Mouse (Mus musculus) kidney, embryonic 16.5 days (tissue): ENCODE results near the gene Akap2. TPM values are rescaled to one million over a fixed set of nuclear protein-coding genes. Genes with fewer than 3 reads are reported as not detected.
A peak's percentile ranks its signal among the peaks of the same experiment; 100 is the strongest.

ENCODE experiments used
- ATAC-seq: fragments of 200-750 bp; cut with Nextera tagmentation; 2 replicates; pipeline ENCODE4 v1.8.0; 2017; ENCODE audit warnings: moderate TSS enrichment; ENCODE audit not compliant: low FRiP score, low TSS enrichment
- H3K27ac ChIP-seq: fragments of 300-500 bp; sonication (generic); 2 replicates; pipeline ENCODE4 v1.5.1; 2014; ENCODE audit warnings: low read length
- H3K27me3 ChIP-seq: fragments of 300-500 bp; sonication (generic); 2 replicates; pipeline ENCODE4 v1.6.1; 2014; ENCODE audit warnings: low read length, control low read depth, mixed read lengths; ENCODE audit not compliant: insufficient read depth
- H3K36me3 ChIP-seq: fragments of 300-500 bp; sonication (generic); 2 replicates; pipeline ENCODE4 v1.6.1; 2014; ENCODE audit warnings: low read length, control low read depth, mixed read lengths; ENCODE audit not compliant: insufficient read depth
- H3K4me1 ChIP-seq: fragments of 300-500 bp; sonication (generic); 2 replicates; pipeline ENCODE4 v1.6.1; 2014; ENCODE audit warnings: low read length, control low read depth, mixed read lengths; ENCODE audit not compliant: insufficient read depth
- H3K4me2 ChIP-seq: fragments of 300-500 bp; sonication (generic); replicated peaks from 2 replicates; pipeline ENCODE4 v1.6.1; 2014; ENCODE audit warnings: low read depth, low read length
- H3K4me3 ChIP-seq: fragments of 300-500 bp; sonication (generic); 2 replicates; pipeline ENCODE4 v1.5.1; 2014; ENCODE audit warnings: mild to moderate bottlenecking, low read length
- H3K9ac ChIP-seq: fragments of 300-500 bp; sonication (generic); replicated peaks from 2 replicates; pipeline ENCODE4 v1.6.1; 2014; ENCODE audit warnings: low read length
- H3K9me3 ChIP-seq: fragments of 300-500 bp; sonication (generic); 2 replicates; pipeline ENCODE4 v1.6.1; 2016; ENCODE audit warnings: low read length, control low read depth
- WGBS: fragments of 180-500 bp; shearing (Covaris S2); extraction: QIAGEN DNeasy Blood & Tissue Kit; methylation state at CpG from one replicate; pipeline ENCODE4 v1.1.7; 2014; 5-methylcytosine and 5-hydroxymethylcytosine counted together
- polyA plus RNA-seq: library from polyadenylated mRNA; unstranded; fragments of >200 nt; fragmentation: Nextera tagmentation; extraction: Ambion mirVana; gene quantifications from 2 replicates; pipeline ENCODE4 v1.2.1, GENCODE M21; 2015

The Akap2 gene
- polyA plus RNA-seq, 1 experiment from 2014 or later: 28.4 TPM

DNA sequence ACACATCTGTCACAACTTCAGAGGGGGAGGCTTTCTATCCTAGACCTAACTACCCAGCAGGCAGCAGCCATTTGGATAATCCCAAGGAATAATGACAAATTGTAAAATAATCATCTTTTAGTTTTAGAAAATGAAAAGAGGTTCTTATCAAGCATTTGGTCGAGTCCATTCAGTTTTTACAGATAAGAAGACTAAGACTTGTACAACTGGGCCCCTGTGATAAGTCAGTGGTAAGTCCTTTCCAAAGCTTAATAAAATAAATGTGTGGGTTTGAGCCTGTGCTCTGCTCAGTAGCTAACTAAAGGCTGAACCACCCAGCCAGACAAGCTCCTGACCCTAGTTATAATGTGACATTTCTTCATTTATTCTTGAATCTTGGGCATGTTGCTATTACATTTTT, 81.8 kb downstream of the Akap2 start:
- Histone ChIP-seq H3K4me2 (no peak overlapping the region), H3K4me3 (no peak overlapping the region), H3K9me3 (no peaks in the 10 kb centered on the region), H3K4me1 (peaks cover 8% of the 10 kb centered on the region; the same call in 1 of the 2 replicates), H3K27ac (no peak overlapping the region), H3K9ac (no peak overlapping the region), H3K27me3 (no peaks in the 10 kb centered on the region), H3K36me3 (no peaks in the 10 kb centered on the region)
- 56% methylated on average over 1 of the region's 1 CpGs for WGBS
- ATAC-seq: no peak

DNA sequence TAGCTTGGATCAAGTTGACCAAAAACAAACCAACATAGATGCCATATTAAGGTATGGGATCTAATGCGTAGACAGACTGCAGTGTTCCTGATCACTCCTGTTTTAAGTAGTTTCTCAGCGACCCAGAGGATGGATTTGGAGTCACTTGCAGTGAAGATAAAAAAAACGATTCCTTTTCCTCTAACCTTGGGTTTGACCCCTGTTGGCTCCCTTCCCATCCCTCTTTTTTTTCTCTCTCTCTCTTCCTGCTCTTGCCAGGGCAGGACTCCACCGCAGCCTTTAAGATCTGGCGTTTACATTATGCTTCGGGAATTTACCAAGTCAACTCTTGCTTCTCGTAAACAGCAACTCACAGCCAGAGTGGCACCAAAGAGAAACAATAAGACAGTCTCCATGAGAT, 83.8 kb downstream of the Akap2 start:
- no peak for ATAC-seq
- Histone ChIP-seq H3K4me3 (no peak overlapping the region), H3K27ac (no peak overlapping the region), H3K4me1 (peaks cover 3% of the 10 kb centered on the region; the same call in 1 of the 2 replicates), H3K27me3 (no peaks in the 10 kb centered on the region), H3K36me3 (no peaks in the 10 kb centered on the region), H3K4me2 (no peak overlapping the region), H3K9me3 (no peaks in the 10 kb centered on the region), H3K9ac (no peak overlapping the region)
- WGBS: 64% methylated on average over 7 of the region's 7 CpGs

DNA sequence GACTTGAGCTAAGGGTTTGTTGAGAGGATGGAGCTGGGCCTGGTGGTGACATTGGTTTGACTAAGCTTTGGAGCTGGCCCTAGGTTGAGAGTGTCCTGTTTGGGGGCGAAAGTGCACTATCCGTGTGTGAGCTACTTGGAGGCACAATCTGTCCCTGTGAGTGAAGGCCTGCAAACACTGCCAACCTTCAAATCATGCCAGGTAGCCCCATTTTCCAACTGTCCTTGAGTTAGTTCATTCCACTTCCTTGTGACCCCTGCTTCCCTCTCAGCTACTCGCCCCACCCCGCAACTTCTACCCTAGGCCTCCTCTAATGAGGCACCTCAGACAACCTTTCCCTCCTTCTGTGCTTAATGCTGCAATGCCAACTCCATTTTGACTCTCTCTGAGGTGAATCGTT, 84.5 kb downstream of the Akap2 start:
- no peaks in the 10 kb centered on the region for H3K36me3 ChIP-seq
- no peaks in the 10 kb centered on the region for H3K9me3 ChIP-seq
- no peak overlapping the region for H3K4me3 ChIP-seq
- no peak overlapping the region for H3K9ac ChIP-seq
- H3K4me2 ChIP-seq: no peak overlapping the region
- ATAC-seq: no peak
- no peaks in the 10 kb centered on the region for H3K27me3 ChIP-seq
- no peak overlapping the region for H3K27ac ChIP-seq
- WGBS: 89% methylated on average over 5 of the region's 5 CpGs
- peaks cover 3% of the 10 kb centered on the region; the same call in 1 of the 2 replicates for H3K4me1 ChIP-seq

DNA sequence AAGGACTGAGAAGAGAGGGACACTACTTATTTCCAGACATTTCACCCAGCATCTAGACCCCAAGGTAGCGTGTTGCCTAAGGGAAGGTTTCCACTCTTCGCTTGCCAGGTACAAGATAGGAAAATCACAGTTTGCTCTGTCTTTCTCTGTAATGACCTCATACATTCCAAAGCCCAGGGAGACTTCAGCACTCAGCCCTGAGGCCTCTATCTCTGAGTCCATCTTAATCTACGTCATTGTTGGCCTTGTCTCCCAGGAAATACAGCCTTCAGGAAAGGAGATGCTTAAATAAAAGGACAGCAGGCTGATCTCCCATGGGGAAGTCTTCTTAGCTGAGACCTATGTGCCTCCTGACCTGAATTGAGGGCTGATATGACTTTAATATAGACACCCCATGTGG, 85.0 kb downstream of the Akap2 start:
- no peaks in the 10 kb centered on the region for H3K36me3 ChIP-seq
- 90% methylated on average over 3 of the region's 3 CpGs for WGBS
- no peak overlapping the region for H3K4me2 ChIP-seq
- no peak overlapping the region for H3K9ac ChIP-seq
- H3K4me1 ChIP-seq: peaks cover 3% of the 10 kb centered on the region; the same call in 1 of the 2 replicates
- ATAC-seq: no peak
- H3K9me3 ChIP-seq: no peaks in the 10 kb centered on the region
- no peaks in the 10 kb centered on the region for H3K27me3 ChIP-seq
- H3K4me3 ChIP-seq: no peak overlapping the region
- H3K27ac ChIP-seq: no peak overlapping the region

DNA sequence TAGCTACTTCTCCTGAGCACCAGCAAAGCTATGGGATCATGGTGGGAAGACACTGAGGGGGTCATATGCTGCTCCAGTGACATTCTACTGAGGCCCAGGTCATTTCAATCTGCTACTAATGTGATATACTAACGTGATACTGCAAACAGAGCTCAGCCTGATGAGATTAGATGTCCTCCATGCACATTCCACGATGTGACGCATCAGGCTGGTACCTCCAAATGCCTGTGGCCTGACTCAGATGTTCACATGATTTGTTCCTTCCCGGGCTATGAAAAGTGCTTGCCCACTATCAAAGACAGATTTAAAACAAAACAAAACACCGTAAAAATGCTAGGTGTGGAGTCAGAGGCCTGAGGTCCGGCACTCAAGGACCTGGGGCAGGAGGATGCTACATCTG, 87.4 kb downstream of the Akap2 start:
- no peak overlapping the region for H3K9ac ChIP-seq
- 37% methylated on average over 6 of the region's 6 CpGs for WGBS
- H3K36me3 ChIP-seq: no peaks in the 10 kb centered on the region
- ATAC-seq: no peak
- H3K9me3 ChIP-seq: no peaks in the 10 kb centered on the region; the same call in 1 of the 2 replicates
- H3K4me3 ChIP-seq: no peak overlapping the region
- H3K27ac ChIP-seq: 0 out of 2 replicates have a peak overlapping the region, but pooled peaks have one; percentile 27
- no peaks in the 10 kb centered on the region for H3K4me1 ChIP-seq
- no peaks in the 10 kb centered on the region for H3K27me3 ChIP-seq
- H3K4me2 ChIP-seq: no peak overlapping the region

DNA sequence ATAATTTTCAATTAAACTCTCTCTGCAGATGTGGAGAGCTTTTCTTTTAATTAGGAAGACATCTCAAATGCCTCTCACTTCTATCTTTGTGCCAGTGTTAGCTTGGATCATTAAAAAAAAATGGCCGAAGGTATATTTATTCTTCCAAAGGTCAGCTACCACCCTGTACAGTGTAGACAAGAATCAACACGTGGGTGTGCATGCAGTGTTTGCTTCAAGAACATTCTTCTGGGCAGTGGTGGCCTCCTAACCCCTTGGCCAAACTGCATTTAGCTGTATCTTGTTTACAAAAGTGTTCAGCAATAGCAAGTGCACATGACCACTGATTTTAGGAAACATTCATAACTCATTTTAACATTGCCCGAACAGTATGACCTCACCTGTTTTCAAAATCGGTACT, 92.0 kb downstream of the Akap2 start:
- Histone ChIP-seq H3K36me3 (no peaks in the 10 kb centered on the region), H3K27me3 (no peaks in the 10 kb centered on the region), H3K9me3 (no peaks in the 10 kb centered on the region; the same call in 1 of the 2 replicates), H3K4me3 (no peak overlapping the region), H3K4me2 (no peak overlapping the region), H3K9ac (no peak overlapping the region), H3K27ac (no peak overlapping the region), H3K4me1 (peaks cover 9% of the 10 kb centered on the region; the same call in 1 of the 2 replicates)
- ATAC-seq: no peak
- 61% methylated on average over 4 of the region's 4 CpGs for WGBS

DNA sequence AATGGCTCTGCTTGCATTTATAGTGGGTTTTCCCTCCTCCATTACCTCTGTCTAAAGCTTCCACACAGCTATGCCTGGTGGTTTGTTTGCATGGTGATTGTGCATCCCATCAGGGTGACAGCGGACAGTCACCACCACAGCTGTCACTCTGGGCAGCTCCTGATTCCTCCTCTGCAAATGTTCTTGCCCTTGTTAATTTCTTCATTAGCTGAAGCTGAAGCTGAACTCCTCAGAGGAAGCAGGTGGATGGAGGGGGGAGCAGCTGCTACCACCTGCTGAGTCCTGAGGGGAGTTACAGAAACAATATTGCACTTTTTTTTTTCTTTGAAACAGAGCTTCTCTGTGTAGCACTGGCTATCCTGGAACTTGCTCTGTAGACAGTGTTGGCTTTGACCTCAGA, 94.6 kb downstream of the Akap2 start:
- Histone ChIP-seq H3K9ac (no peak overlapping the region), H3K27me3 (no peaks in the 10 kb centered on the region), H3K4me2 (no peak overlapping the region), H3K9me3 (no peaks in the 10 kb centered on the region; the same call in 1 of the 2 replicates), H3K4me1 (peaks cover 9% of the 10 kb centered on the region; the same call in 1 of the 2 replicates), H3K27ac (no peak overlapping the region; the same call in 1 of the 2 replicates), H3K4me3 (no peak overlapping the region), H3K36me3 (no peaks in the 10 kb centered on the region)
- ATAC-seq: no peak
- WGBS: 85% methylated on average over 1 of the region's 1 CpGs

DNA sequence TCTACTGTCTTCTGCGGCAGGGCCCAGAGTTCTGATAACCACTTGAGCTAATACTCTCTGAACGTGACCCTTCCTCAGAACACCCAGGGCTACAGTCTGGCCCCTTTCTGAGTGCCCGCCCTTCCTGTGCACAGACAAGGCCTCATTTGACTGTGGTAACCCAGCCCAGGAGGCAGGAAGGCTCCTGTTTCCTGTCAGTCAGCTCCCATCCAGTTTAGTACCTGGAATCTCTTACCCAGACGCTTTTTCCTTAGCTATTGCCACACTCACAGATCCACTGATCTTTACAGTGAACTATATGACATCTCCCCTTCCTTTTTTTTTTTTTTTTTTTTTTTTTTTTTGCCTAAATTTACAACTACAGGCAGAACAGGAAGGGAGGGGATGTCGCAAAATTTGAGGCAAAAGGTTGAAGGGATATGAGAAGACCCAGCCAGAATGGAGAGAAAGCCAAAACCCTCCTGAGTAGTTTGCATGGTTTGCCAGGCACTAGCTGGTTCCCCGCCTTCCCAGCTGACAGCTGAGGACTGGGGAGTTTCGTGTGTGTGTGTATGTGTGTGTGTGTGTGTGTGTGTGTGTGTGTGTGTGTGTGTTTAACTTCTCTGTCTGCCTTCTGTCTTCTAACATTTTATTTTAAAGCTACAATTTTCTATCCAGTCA, 95.6 kb downstream of the Akap2 start:
- peaks cover 9% of the 10 kb centered on the region; the same call in 1 of the 2 replicates for H3K4me1 ChIP-seq

DNA sequence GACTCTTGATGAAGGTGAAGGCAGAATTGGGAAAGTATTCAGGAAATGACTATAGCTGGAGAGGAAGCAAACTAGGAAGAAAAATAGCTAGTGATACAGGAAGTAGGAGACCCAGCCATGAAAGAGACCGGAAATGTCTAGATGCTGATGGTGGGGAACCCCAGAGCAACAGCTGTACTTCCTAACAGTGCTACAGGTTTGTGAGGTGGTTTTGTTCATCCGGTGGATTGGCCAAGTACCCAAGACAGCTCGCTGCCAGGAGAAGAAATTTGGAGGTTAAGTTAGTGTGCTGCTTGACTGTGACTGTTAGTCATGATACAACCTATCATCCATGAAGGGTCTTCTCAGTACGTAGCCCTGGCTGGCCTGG, 96.1 kb downstream of the Akap2 start:
- Histone ChIP-seq H3K9me3 (no peaks in the 10 kb centered on the region), H3K9ac (no peak overlapping the region), H3K27me3 (no peaks in the 10 kb centered on the region), H3K4me1 (peaks cover 9% of the 10 kb centered on the region; the same call in 1 of the 2 replicates), H3K27ac (peak overlapping the region; percentile 54), H3K4me3 (no peak overlapping the region), H3K36me3 (no peaks in the 10 kb centered on the region), H3K4me2 (no peak overlapping the region)
- no peak for ATAC-seq
- 82% methylated on average over 4 of the region's 4 CpGs for WGBS

More for the DNA sequence above, 95.6 kb downstream of the Akap2 start:
- Histone ChIP-seq H3K27ac (peak overlapping the region; percentile 54), H3K9ac (no peak overlapping the region), H3K4me2 (no peak overlapping the region), H3K9me3 (no peaks in the 10 kb centered on the region; the same call in 1 of the 2 replicates), H3K4me3 (no peak overlapping the region), H3K36me3 (no peaks in the 10 kb centered on the region), H3K27me3 (no peaks in the 10 kb centered on the region)
- ATAC-seq: peak; percentile 47; the same call in 1 of the 2 replicates
- 29% methylated on average over 7 of the region's 7 CpGs for WGBS

DNA sequence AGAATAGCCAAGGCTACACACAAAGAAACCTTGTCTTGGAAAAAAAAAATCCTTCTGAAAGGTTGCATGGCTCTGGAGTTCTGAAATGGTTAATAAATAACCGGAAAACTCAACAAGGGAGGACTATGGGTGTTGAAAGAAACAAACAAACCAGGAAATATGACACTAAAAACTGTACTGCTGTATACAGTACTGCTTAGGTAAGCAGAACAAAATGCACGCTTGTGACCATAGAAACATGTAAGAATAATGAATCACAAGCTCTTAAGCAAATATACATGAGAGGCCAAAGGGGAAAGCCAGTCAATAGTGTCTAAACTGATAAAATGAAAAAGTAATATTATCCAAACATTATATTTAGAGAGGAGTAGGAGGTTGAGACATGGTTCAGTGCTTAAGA, 97.9 kb downstream of the Akap2 start:
- no peak overlapping the region for H3K27ac ChIP-seq
- no peak overlapping the region for H3K9ac ChIP-seq
- 57% methylated on average over 2 of the region's 2 CpGs for WGBS
- H3K4me2 ChIP-seq: no peak overlapping the region
- ATAC-seq: peak; percentile 42; the same call in 1 of the 2 replicates
- H3K36me3 ChIP-seq: no peaks in the 10 kb centered on the region
- no peak overlapping the region for H3K4me3 ChIP-seq
- H3K9me3 ChIP-seq: no peaks in the 10 kb centered on the region
- no peaks in the 10 kb centered on the region for H3K27me3 ChIP-seq
- peaks cover 9% of the 10 kb centered on the region; the same call in 1 of the 2 replicates for H3K4me1 ChIP-seq
